Mouse (Mus musculus) liver, embryonic 14.5 days (tissue): ENCODE measurements around the gene Acer2.

Source experiments
- CTCF ChIP-seq: IDR thresholded peaks from 2 replicates; pipeline ENCODE4 v1.5.1; 2016; ENCODE audit warnings: antibody characterized with exemption, low read depth, control low read depth
- EP300 ChIP-seq: IDR thresholded peaks from 2 replicates; pipeline ENCODE4 v1.6.1; 2016; ENCODE audit warnings: antibody characterized with exemption, low read depth

- TF ChIP-seq CTCF, result no peak
- TF ChIP-seq EP300, result no peak
Observed at GRCm38 (mm10) chr4:86905869-86906268, 31.7 kb downstream of the Acer2 start.
